Mouse (Mus musculus) embryonic fibroblast, embryonic 13.5 days (primary cell): Measurements from ENCODE around the gene Prss2.

Experiments used
- CTCF ChIP-seq: IDR thresholded peaks from 2 replicates; pipeline ENCODE4 v1.5.1; 2011; ENCODE audit warnings: mild to moderate bottlenecking, control low read depth, low read length, moderate library complexity, borderline replicate concordance; ENCODE audit not compliant: insufficient read depth
- POLR2A ChIP-seq: IDR thresholded peaks from 2 replicates; pipeline ENCODE4 v1.6.1; 2011; ENCODE audit warnings: low read depth, mild to moderate bottlenecking, control low read depth, low read length, moderate library complexity

- TF ChIP-seq CTCF (no peak), POLR2A (no peak)
These were observed 16.3 kb upstream of the Prss2 start for GRCm38 (mm10) chr6:41505323-41505722.
